Mouse (Mus musculus): ENCODE data around the gene Nmd3. TPM values are rescaled to one million over a fixed set of nuclear protein-coding genes. Genes with fewer than 3 reads are reported as not detected.

Nmd3 gene
- total RNA-seq, 2 experiments from 2014 or later, result 40.3 to 46.0 TPM

GRCm38 (mm10) chr3:69762838-69763368 is 41.1 kb downstream of the Nmd3 start:
- DNase-seq (ENCODE audit: low spot score in 2 of 2), result no peak

- no peak for DNase-seq (ENCODE audit: low spot score in 2 of 2)
These were observed 42.1 kb downstream of the Nmd3 start for GRCm38 (mm10) chr3:69763630-69764565.

GRCm38 (mm10) chr3:69765206-69765605 is 43.4 kb downstream of the Nmd3 start:
- no peak for DNase-seq (ENCODE audit: low spot score in 2 of 2)

- DNase-seq (ENCODE audit: low spot score in 2 of 2), result no peak
These were observed 47.4 kb downstream of the Nmd3 start for GRCm38 (mm10) chr3:69769150-69769549.

DNA sequence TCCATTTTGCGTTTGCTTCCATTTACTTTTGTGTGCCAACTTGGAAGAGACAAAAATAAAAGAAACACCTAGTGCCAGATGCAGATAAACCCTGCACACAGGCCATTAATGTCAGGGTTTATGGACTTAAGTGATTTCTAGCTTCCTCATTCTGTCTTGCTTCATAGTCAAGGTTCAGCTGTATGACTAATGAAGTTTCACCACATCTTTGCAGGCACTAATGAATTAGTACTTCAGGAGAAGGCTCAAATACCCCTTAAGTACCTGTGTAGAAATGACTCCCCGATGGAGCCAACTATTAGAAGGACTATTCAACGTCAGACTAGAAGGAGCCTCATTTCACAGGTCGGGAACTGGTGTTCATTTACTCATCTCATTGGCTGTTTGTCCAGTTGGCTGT is 51.6 kb downstream of the Nmd3 start:
- DNase-seq (ENCODE audit: low spot score in 2 of 2), result no peak

DNA sequence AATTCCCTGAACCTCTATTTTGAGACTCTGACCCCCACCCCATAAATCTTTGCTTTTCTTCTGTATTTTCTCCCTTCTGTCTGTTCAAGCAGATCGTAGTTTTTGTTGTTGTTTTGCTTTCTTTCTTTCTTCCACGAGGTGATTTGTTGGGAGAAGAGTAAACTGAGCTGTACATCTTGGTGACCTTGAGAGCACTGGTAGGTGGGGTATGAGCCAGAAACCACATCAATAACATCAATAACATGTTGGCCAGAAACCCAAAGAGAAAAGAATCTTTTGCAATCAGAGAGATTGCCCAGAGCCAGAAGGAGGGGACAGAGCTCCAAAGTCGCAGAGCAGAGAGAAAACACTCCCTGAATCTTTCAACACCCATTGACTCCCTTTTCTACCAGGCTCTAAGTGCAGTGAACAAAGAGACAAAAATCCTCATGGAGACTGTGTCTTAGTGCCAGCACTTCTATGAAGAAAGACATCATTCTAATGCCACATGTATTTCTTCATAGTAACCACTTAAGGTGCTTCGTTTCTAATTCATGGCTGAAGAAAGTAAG is 57.5 kb downstream of the Nmd3 start:
- DNase-seq (ENCODE audit: low spot score in 2 of 2), result no peak

GRCm38 (mm10) chr3:69792823-69793417 is 71.1 kb downstream of the Nmd3 start:
- DNase-seq (ENCODE audit: low spot score in 2 of 2), result no peak

DNA sequence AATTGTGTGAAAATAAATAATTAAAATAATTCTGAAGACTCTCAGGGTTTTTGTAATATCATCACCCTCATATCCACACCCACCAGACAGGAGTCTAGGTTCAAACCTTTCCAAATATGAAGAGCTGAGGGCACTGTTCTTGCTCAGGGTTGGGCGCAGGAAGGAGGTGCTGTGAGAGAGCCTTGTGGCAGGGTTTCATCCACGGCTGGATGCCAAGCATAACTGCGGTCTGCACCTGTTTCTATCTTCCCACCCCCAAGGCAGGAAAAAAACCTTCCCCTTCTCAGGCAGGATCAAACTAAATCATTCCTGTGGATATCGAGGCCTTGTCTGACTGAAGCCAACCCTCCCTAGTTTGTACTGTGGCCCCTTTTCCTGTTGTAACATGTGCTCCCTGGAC is 75.7 kb downstream of the Nmd3 start:
- no peak for DNase-seq (ENCODE audit: low spot score in 2 of 2)

GRCm38 (mm10) chr3:69797969-69798368 is 76.2 kb downstream of the Nmd3 start:
- no peak for DNase-seq (ENCODE audit: low spot score in 2 of 2)

GRCm38 (mm10) chr3:69799096-69799495 is 77.3 kb downstream of the Nmd3 start:
- no peak for DNase-seq (ENCODE audit: low spot score in 2 of 2)

- DNase-seq (ENCODE audit: low spot score in 2 of 2), result no peak
These were observed 79.1 kb downstream of the Nmd3 start for GRCm38 (mm10) chr3:69800829-69801384.

- no peak for DNase-seq (ENCODE audit: low spot score in 2 of 2)
These were observed 81.4 kb downstream of the Nmd3 start for GRCm38 (mm10) chr3:69803137-69803536.

Other genes starting within 250 kb of the Nmd3 start
- gene B3galnt1, start 123.0 kb upstream of the Nmd3 start, total RNA-seq (2021), result 10 to 100 TPM; 43.2 to 44.5 TPM
- gene Sptssb, start 138.0 kb downstream of the Nmd3 start, total RNA-seq (2021), result 1 to 10 TPM; 2.4 to 2.9 TPM